Mouse (Mus musculus) liver, embryonic 14 days (tissue): ENCODE results near the gene Vmn1r198. TPM values are rescaled to one million over a fixed set of nuclear protein-coding genes. Genes with fewer than 3 reads are reported as not detected.

Experiments
- polyA plus RNA-seq: library from polyadenylated mRNA; depleted of rRNA; stranded (reverse); fragments of >200 nt; gene quantifications from 2 replicates; pipeline ENCODE4 v1.2.3, GENCODE M21; 2012; rRNA removed

Vmn1r198 gene
- polyA plus RNA-seq, result not detected in 2 replicates

GRCm38 (mm10) chr13:22350064-22350463 is at the start of gene Vmn1r198:
TSS of gene Vmn1r198 (plus strand) at chr13:22350364.

GRCm38 (mm10) chr13:22324289-22324688 is 25.9 kb upstream of the Vmn1r198 start, which contains the start of gene Vmn1r197:
TSS of gene Vmn1r197 (plus strand) at chr13:22324589.

GRCm38 (mm10) chr13:22379518-22379917 is 29.4 kb downstream of the Vmn1r198 start, which contains the start of gene Vmn1r199:
TSS of gene Vmn1r199 (plus strand) at chr13:22379818.

GRCm38 (mm10) chr13:22390073-22390472 is 39.9 kb downstream of the Vmn1r198 start, which contains the start of gene Vmn1r200:
TSS of gene Vmn1r200 (plus strand) at chr13:22390373.

Other genes with a start within 250 kb of the Vmn1r198 start
- not detected in 2 replicates for gene Vmn1r189, start 244.5 kb upstream of the Vmn1r198 start, polyA plus RNA-seq
- not detected in 2 replicates for gene Vmn1r191, start 166.4 kb upstream of the Vmn1r198 start, polyA plus RNA-seq
- gene Vmn1r192, start 159.2 kb upstream of the Vmn1r198 start, polyA plus RNA-seq, result not detected in 2 replicates
- gene Vmn1r193, start 127.2 kb upstream of the Vmn1r198 start, polyA plus RNA-seq, result not detected in 2 replicates
- gene Vmn1r194, start 106.1 kb upstream of the Vmn1r198 start, polyA plus RNA-seq, result not detected in 2 replicates
- gene Vmn1r195, start 79.8 kb upstream of the Vmn1r198 start, polyA plus RNA-seq, result not detected in 2 replicates
- not detected in 2 replicates for gene Vmn1r196, start 60.4 kb upstream of the Vmn1r198 start, polyA plus RNA-seq
- gene Vmn1r197, start 25.8 kb upstream of the Vmn1r198 start, polyA plus RNA-seq, result not detected in 2 replicates
- not detected in 2 replicates for gene Vmn1r199, start 29.5 kb downstream of the Vmn1r198 start, polyA plus RNA-seq
- gene Vmn1r200, start 40.0 kb downstream of the Vmn1r198 start, polyA plus RNA-seq, result not detected in 2 replicates
- not detected in 2 replicates for gene Vmn1r201, start 121.6 kb downstream of the Vmn1r198 start, polyA plus RNA-seq
- not detected in 2 replicates for gene Vmn1r202, start 155.0 kb downstream of the Vmn1r198 start, polyA plus RNA-seq
- not detected in 2 replicates for gene Vmn1r203, start 167.8 kb downstream of the Vmn1r198 start, polyA plus RNA-seq
- not detected in 2 replicates for gene Vmn1r204, start 202.8 kb downstream of the Vmn1r198 start, polyA plus RNA-seq
- not detected in 2 replicates for gene Vmn1r205, start 242.6 kb downstream of the Vmn1r198 start, polyA plus RNA-seq